Comparison of ENCODE assay signal across 10 mouse cellular contexts in the genomic region with DNA sequence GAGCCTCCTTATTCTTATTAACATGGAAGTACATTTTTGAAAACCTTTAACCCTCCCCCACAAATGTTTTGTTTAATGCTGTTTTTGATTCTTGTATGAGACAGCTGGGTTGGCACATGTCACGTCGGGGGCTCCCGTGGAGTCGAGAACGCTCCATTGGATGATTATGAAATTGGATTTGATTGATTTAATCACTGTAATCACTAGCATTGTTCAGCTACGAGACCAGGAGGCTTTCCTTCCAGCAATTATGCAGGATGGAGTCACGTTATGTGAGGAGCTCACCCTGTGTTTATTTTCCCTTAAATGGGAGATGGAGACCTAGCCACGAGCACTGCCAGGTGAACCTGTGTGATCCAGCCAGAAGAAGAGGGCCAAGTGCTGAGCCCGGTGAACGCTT. TPM values are rescaled to one million over a fixed set of nuclear protein-coding genes. Genes with fewer than 3 reads are reported as not detected.
DNase-seq lines count a peak whose midpoint lies in the region; ATAC-seq lines count a peak whose summit lies in the region.
"Had no signal": no experiment of that assay in that cellular context is flagged by ENCODE, and none has a peak within 500 bp of the region (broad histone marks: within the 10 kb centered on the region; RNA-seq: fewer than 3 reads in every experiment).

A gene (plus strand): TSS at position 357 of the 400 bp plus-strand sequence.

- intact Hi-C loops in left cerebral cortex, postnatal 36 days (cut with DNase I) = no loop called here

- no peaks in the 10 kb centered on the region for H3K9me3 ChIP-seq in neural tube, embryonic 12.5 days
- H3K9me3 ChIP-seq: stomach, embryonic 15.5 days had no signal

- peaks cover 2% of the 10 kb centered on the region for H3K4me1 ChIP-seq in neural tube, embryonic 12.5 days
- H3K4me1 ChIP-seq: stomach, embryonic 15.5 days had no signal

- WGBS in neural tube, embryonic 12.5 days = 83% methylated on average over 10 of the region's 10 CpGs

- no peak for ATAC-seq in neural tube, embryonic 12.5 days (ENCODE audit: low FRiP score, low read depth)

- H3K4me2 ChIP-seq in neural tube, embryonic 12.5 days (replicated peaks) = no peak within 1 kb of the TSS
- H3K4me2 ChIP-seq: stomach, embryonic 15.5 days had no signal

- no peak within 1 kb of the TSS for H3K27ac ChIP-seq in neural tube, embryonic 12.5 days
- H3K27ac ChIP-seq: stomach, embryonic 15.5 days had no signal

- H3K4me3 ChIP-seq in neural tube, embryonic 12.5 days = no peak within 1 kb of the TSS
- H3K4me3 ChIP-seq: stomach, embryonic 15.5 days had no signal

- DNase-seq in gastrocnemius, postnatal 10 days = no peak
- DNase-seq in gastrocnemius, adult 8-10 months (ENCODE audit: low spot score in 2 of 2) = no peak
- no peak for DNase-seq in neural tube, embryonic 10.5 days (ENCODE audit: extremely low spot score, low spot score)
- DNase-seq in left cerebral cortex, postnatal 36 days (ENCODE audit: low spot score in 2 of 2) = no peak
- DNase-seq in retina, embryonic 14.5 days (ENCODE audit: low spot score) = peak; percentile 61
- no peak for DNase-seq in adrenal gland, adult 8-10 months
- DNase-seq in right cerebral cortex, adult 2 months (ENCODE audit: low spot score in 2 of 2) = no peak
- DNase-seq: kidney, postnatal 10 days had no signal

- H3K36me3 ChIP-seq in neural tube, embryonic 12.5 days = no peaks in the 10 kb centered on the region
- H3K36me3 ChIP-seq: stomach, embryonic 15.5 days had no signal

- no peaks in the 10 kb centered on the region for H3K27me3 ChIP-seq in neural tube, embryonic 12.5 days (replicated peaks)
- H3K27me3 ChIP-seq: stomach, embryonic 15.5 days had no signal

- no peak within 1 kb of the TSS for H3K9ac ChIP-seq in neural tube, embryonic 12.5 days
- H3K9ac ChIP-seq: stomach, embryonic 15.5 days had no signal

RNA-seq across cellular contexts. Expression of the gene that starts here (rescaled TPM):
- total RNA-seq in gastrocnemius, postnatal 10 days (2021) = 10 to 100 TPM; 10.2 to 11.9 TPM
- 1 to 10 TPM; 3.1 to 9.0 (median 4.5) TPM for total RNA-seq in gastrocnemius, adult 8-10 months (2022)
- 14.8 and 16.5 TPM in 2 replicates for polyA plus RNA-seq in neural tube, embryonic 12.5 days (2016; fragmentation: Nextera tagmentation; extraction: Ambion mirVana)
- 10 to 100 TPM; 53.0 to 67.2 TPM for total RNA-seq in left cerebral cortex, postnatal 36 days (2021)
- total RNA-seq in adrenal gland, adult 8-10 months (2022) = 1 to 10 TPM; 4.1 to 7.3 (median 5.4) TPM

Comparison
In these comparisons a context has a peak if more than half of its experiments do, and no peak if none do; other contexts are left out.
1. RNA of the gene that starts here (total RNA-seq): 53.0 to 67.2 TPM in left cerebral cortex, postnatal 36 days; 10.2 to 11.9 TPM in gastrocnemius, postnatal 10 days, 4.1 to 7.3 TPM in adrenal gland, adult 8-10 months and 3.1 to 9.0 TPM in gastrocnemius, adult 8-10 months; every median in the first group is over 4 times any median in the second.